31 mouse cellular contexts compared by ENCODE assay signal in the genomic region with DNA sequence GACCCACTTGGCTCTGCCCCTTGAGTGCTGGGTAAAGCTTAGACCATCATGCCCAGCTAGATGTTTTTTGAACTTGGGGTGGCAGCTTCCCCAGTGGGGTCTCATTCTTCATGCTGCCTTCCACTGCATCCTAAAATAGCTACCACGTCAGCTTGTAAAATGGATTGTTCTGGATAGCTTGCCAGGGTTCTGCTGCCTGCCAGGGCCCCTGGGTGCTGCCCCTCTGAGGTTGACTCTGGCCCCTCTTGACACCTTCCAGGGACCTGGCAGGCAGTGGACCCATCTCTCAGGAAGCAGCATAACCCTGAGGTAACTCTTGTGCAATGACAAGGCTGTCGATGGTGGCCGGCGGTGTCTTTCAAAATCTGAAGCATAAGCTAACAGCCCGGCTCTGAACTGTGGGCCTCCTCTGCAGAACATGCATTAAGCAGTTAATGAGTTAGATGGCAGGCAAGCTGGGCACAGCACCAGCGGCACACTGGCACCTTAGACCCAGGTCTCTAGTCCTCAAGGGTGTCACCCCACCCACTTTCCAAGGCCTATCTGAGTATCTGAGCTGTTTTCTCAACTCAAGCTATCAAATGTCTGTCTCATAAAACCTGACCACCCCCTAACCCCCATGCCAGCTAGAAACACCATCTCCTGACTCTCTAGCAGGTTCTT. TPM values are rescaled to one million over a fixed set of nuclear protein-coding genes. Genes with fewer than 3 reads are reported as not detected.
DNase-seq lines count a peak whose midpoint lies in the region; ATAC-seq and TF ChIP-seq lines count a peak whose summit lies in the region.
"Had no signal": no experiment of that assay in that cellular context is flagged by ENCODE, and none has a peak within 500 bp of the region (broad histone marks: within the 10 kb centered on the region; RNA-seq: fewer than 3 reads in every experiment).

No protein-coding gene starts in this region.

- TF ChIP-seq POLR2A in MEL (IDR thresholded peaks at IDR 0.05; ENCODE audit: control insufficient read depth in 1 of 2, insufficient read depth in 1 of 2, low read depth in 1 of 2, low read length in 2 of 2, poor library complexity in 1 of 2), result peak in 1 of 2 experiments; percentile 18; a peak in 1 of 4 replicates

- H3K27me3 ChIP-seq in heart, embryonic 15.5 days, result no peaks in the 10 kb centered on the region
- H3K27me3 ChIP-seq in MEL (ENCODE audit: control insufficient read depth in 1 of 2, insufficient read depth in 2 of 2, low read length in 2 of 2), result no peaks in the 10 kb centered on the region
- H3K27me3 ChIP-seq in liver, embryonic 15.5 days, result no peaks in the 10 kb centered on the region
- no peaks in the 10 kb centered on the region for H3K27me3 ChIP-seq in stomach, postnatal 0 days (ENCODE audit: control insufficient read depth, insufficient read depth, low read length)
- peaks cover 11% of the 10 kb centered on the region for H3K27me3 ChIP-seq in midbrain, embryonic 15.5 days (replicated peaks)
- H3K27me3 ChIP-seq: embryonic facial prominence, embryonic 13.5 days; intestine, embryonic 15.5 days; kidney, embryonic 15.5 days; limb, embryonic 12.5 days; Patski had no signal

- no peak for TF ChIP-seq RAD21 in MEL (IDR thresholded peaks at IDR 0.05; ENCODE audit: low read depth, low read length)

- peaks cover 60% of the 10 kb centered on the region for H3K4me1 ChIP-seq in heart, embryonic 15.5 days (replicated peaks)
- peaks cover 0 to 9% of the 10 kb centered on the region in 2 experiments; a peak in 3 of 4 replicates for H3K4me1 ChIP-seq in MEL (ENCODE audit: control insufficient read depth in 1 of 2, insufficient read depth in 2 of 2, low read length in 2 of 2)
- peaks cover 72% of the 10 kb centered on the region for H3K4me1 ChIP-seq in liver, embryonic 15.5 days (replicated peaks)
- H3K4me1 ChIP-seq in stomach, postnatal 0 days (replicated peaks; ENCODE audit: control insufficient read depth, insufficient read depth), result 0 out of 2 replicates have a peak, but pooled peaks cover 3% of the 10 kb centered on the region
- H3K4me1 ChIP-seq in midbrain, embryonic 15.5 days, result peaks cover 16% of the 10 kb centered on the region

- no peak overlapping the region for H3K4me2 ChIP-seq in heart, embryonic 15.5 days
- H3K4me2 ChIP-seq in liver, embryonic 15.5 days, result no peak overlapping the region
- H3K4me2 ChIP-seq in stomach, postnatal 0 days (replicated peaks; ENCODE audit: low read depth), result no peak overlapping the region
- no peak overlapping the region for H3K4me2 ChIP-seq in midbrain, embryonic 15.5 days
- H3K4me2 ChIP-seq: embryonic facial prominence, embryonic 13.5 days; forebrain, embryonic 12.5 days; intestine, embryonic 15.5 days; kidney, embryonic 15.5 days; limb, embryonic 12.5 days; lung, embryonic 14.5 days; neural tube, embryonic 13.5 days had no signal

- peaks cover 32% of the 10 kb centered on the region for H3K79me2 ChIP-seq in MEL (ENCODE audit: control insufficient read depth, insufficient read depth, low read length, poor library complexity)

- no peak overlapping the region for H3K4me3 ChIP-seq in heart, embryonic 15.5 days
- no peak overlapping the region for H3K4me3 ChIP-seq in MEL (ENCODE audit: control insufficient read depth in 1 of 2, insufficient read depth in 1 of 2, low read depth in 2 of 2, low read length in 2 of 2)
- no peak overlapping the region for H3K4me3 ChIP-seq in liver, embryonic 15.5 days (replicated peaks)
- H3K4me3 ChIP-seq in stomach, postnatal 0 days (ENCODE audit: low read depth, low read length), result no peak overlapping the region
- H3K4me3 ChIP-seq in midbrain, embryonic 15.5 days, result no peak overlapping the region
- H3K4me3 ChIP-seq: embryonic facial prominence, embryonic 13.5 days; erythroblast, embryonic 14.5 days; forebrain, embryonic 12.5 days; intestine, embryonic 15.5 days; kidney, embryonic 15.5 days; limb, embryonic 12.5 days; myocyte; neural tube, embryonic 13.5 days had no signal

- no peak for TF ChIP-seq CTCF in MEL (IDR thresholded peaks at IDR 0.05 in 2 of 3, conservative IDR thresholded peaks at IDR 0.05 in 1 of 3; ENCODE audit: control insufficient read depth in 1 of 3, insufficient read depth in 1 of 3, low read depth in 2 of 3, low read length in 3 of 3, poor library complexity in 1 of 3, severe bottlenecking in 1 of 3)
- TF ChIP-seq CTCF in stomach, postnatal 0 days (IDR thresholded peaks at IDR 0.05; ENCODE audit: low read depth), result no peak

- peak; percentile 4 for DNase-seq in adrenal gland, postnatal 14 days
- DNase-seq in adrenal gland, postnatal 4 days (ENCODE audit: low spot score in 2 of 2), result no peak
- DNase-seq in heart, adult 18-20 months, result no peak
- DNase-seq in MEL (ENCODE audit: low read depth, low spot score), result peak; percentile 19
- no peak for DNase-seq in stomach, postnatal 0 days (ENCODE audit: low spot score)
- DNase-seq: adrenal gland, adult 8-10 months; cerebellum, adult 8-10 months; cerebellum, postnatal 36 days; embryo, embryonic 11 days; lung, embryonic 14.5 days; lung, postnatal 36 days; midbrain, embryonic 14.5 days; thymus, postnatal 36 days had no signal

- H3K9me3 ChIP-seq in heart, embryonic 15.5 days (replicated peaks), result no peaks in the 10 kb centered on the region
- H3K9me3 ChIP-seq in MEL (replicated peaks; ENCODE audit: insufficient read depth, low read length), result no peaks in the 10 kb centered on the region
- no peaks in the 10 kb centered on the region for H3K9me3 ChIP-seq in liver, embryonic 15.5 days (replicated peaks)
- H3K9me3 ChIP-seq in stomach, postnatal 0 days (ENCODE audit: control insufficient read depth, low read length), result no peaks in the 10 kb centered on the region
- H3K9me3 ChIP-seq in midbrain, embryonic 15.5 days, result no peaks in the 10 kb centered on the region
- H3K9me3 ChIP-seq: embryonic facial prominence, embryonic 13.5 days; forebrain, embryonic 12.5 days; intestine, embryonic 15.5 days; kidney, embryonic 15.5 days; limb, embryonic 12.5 days; neural tube, embryonic 13.5 days had no signal

- peaks cover 58% of the 10 kb centered on the region for H3K36me3 ChIP-seq in heart, embryonic 15.5 days
- H3K36me3 ChIP-seq in MEL (ENCODE audit: control insufficient read depth in 1 of 2, insufficient read depth in 2 of 2, low read length in 2 of 2), result peaks cover 5% of the 10 kb centered on the region in 2 experiments; a peak in 3 of 4 replicates
- peaks cover 88% of the 10 kb centered on the region for H3K36me3 ChIP-seq in liver, embryonic 15.5 days (replicated peaks)
- peaks cover 9% of the 10 kb centered on the region; the same call in 1 of the 2 replicates for H3K36me3 ChIP-seq in stomach, postnatal 0 days (ENCODE audit: control insufficient read depth, insufficient read depth, low read length)
- H3K36me3 ChIP-seq in midbrain, embryonic 15.5 days (replicated peaks), result no peaks in the 10 kb centered on the region
- H3K36me3 ChIP-seq: neural tube, embryonic 13.5 days had no signal

- no peak for TF ChIP-seq EP300 in MEL (IDR thresholded peaks at IDR 0.05; ENCODE audit: low read depth in 1 of 2, low read length in 2 of 2)
- TF ChIP-seq EP300 in stomach, postnatal 0 days (optimal IDR thresholded peaks at IDR 0.05), result no peak

- 74% methylated on average over 6 of the region's 6 CpGs for WGBS in heart, embryonic 15.5 days
- 71% methylated on average over 6 of the region's 6 CpGs for WGBS in liver, embryonic 15.5 days (ENCODE audit: insufficient replicate concordance)
- 79% methylated on average over 6 of the region's 6 CpGs for WGBS in stomach, postnatal 0 days
- 95% methylated on average over 6 of the region's 6 CpGs for WGBS in midbrain, embryonic 15.5 days

- ATAC-seq in heart, embryonic 15.5 days (replicated peaks; ENCODE audit: insufficient number of reproducible peaks, insufficient read depth, low FRiP score, low read depth), result no peak
- no peak for ATAC-seq in liver, embryonic 15.5 days (ENCODE audit: insufficient read depth)
- ATAC-seq in stomach, postnatal 0 days (ENCODE audit: low FRiP score, low TSS enrichment), result no peak
- no peak for ATAC-seq in midbrain, embryonic 15.5 days (replicated peaks)
- ATAC-seq: CD4-positive, CD25-positive, alpha-beta regulatory T cell, adult 4 months; hindbrain, embryonic 16.5 days; intestine, embryonic 15.5 days; Patski had no signal

- 0 out of 2 replicates have a peak overlapping the region, but pooled peaks have one; percentile 0 for H3K9ac ChIP-seq in heart, embryonic 15.5 days
- H3K9ac ChIP-seq in MEL (ENCODE audit: control insufficient read depth, low read depth, low read length, poor library complexity, severe bottlenecking), result no peak overlapping the region
- no peak overlapping the region for H3K9ac ChIP-seq in liver, embryonic 15.5 days
- H3K9ac ChIP-seq in stomach, postnatal 0 days (ENCODE audit: low read length), result no peak overlapping the region
- no peak overlapping the region for H3K9ac ChIP-seq in midbrain, embryonic 15.5 days
- H3K9ac ChIP-seq: embryonic facial prominence, embryonic 13.5 days; forebrain, embryonic 12.5 days; intestine, embryonic 15.5 days; kidney, embryonic 15.5 days; limb, embryonic 12.5 days; lung, embryonic 14.5 days; neural tube, embryonic 13.5 days had no signal

- peak overlapping the region; percentile 42 for H3K27ac ChIP-seq in heart, embryonic 15.5 days
- no peak overlapping the region for H3K27ac ChIP-seq in MEL (ENCODE audit: control insufficient read depth, low read depth, low read length)
- peak overlapping the region; percentile 60 for H3K27ac ChIP-seq in liver, embryonic 15.5 days (replicated peaks)
- H3K27ac ChIP-seq in stomach, postnatal 0 days (replicated peaks), result no peak overlapping the region
- no peak overlapping the region for H3K27ac ChIP-seq in midbrain, embryonic 15.5 days
- H3K27ac ChIP-seq: embryonic facial prominence, embryonic 13.5 days; forebrain, embryonic 12.5 days; kidney, embryonic 15.5 days; limb, embryonic 12.5 days; neural tube, embryonic 13.5 days had no signal

RNA-seq across cellular contexts. Expression of a gene that starts 5.4 kb away (rescaled TPM):
- 0.83 and 0.93 TPM in 2 replicates for total RNA-seq in adrenal gland, postnatal 14 days (2021)
- 1 to 10 TPM; 2.1 to 3.0 TPM for total RNA-seq in adrenal gland, postnatal 4 days (2021)
- polyA plus RNA-seq in heart, embryonic 15.5 days (2015; fragmentation: Nextera tagmentation; extraction: Ambion mirVana), result 0.97 and 1.5 TPM in 2 replicates
- 1 to 10 TPM in 1 of 2 experiments, under 1 TPM in 1; 0.87 to 1.4 TPM for total RNA-seq in heart, adult 18-20 months (2021)
- total RNA-seq in MEL (2012; rRNA removed), result 0.46 and 0.85 TPM in 2 replicates
- polyA plus RNA-seq in MEL (2012; ENCODE audit: insufficient read depth in 1 of 2, insufficient read length in 2 of 2, low read depth in 1 of 2, low replicate concordance in 2 of 2, missing spikeins in 1 of 2), result under 1 TPM in 1 of 2 experiments, not detected in 1; 0.70 TPM
- 0.28 and 0.45 TPM in 2 replicates for polyA plus RNA-seq in liver, embryonic 15.5 days (2015; fragmentation: Nextera tagmentation; extraction: Ambion mirVana)
- polyA plus RNA-seq in stomach, postnatal 0 days (2015; fragmentation: Nextera tagmentation; extraction: Ambion mirVana), result 0.18 and 0.24 TPM in 2 replicates
- polyA plus RNA-seq in midbrain, embryonic 15.5 days (2015; fragmentation: Nextera tagmentation; extraction: Ambion mirVana), result 0.98 and 1.4 TPM in 2 replicates
- total RNA-seq: hematopoietic stem cell, adult 5-6 weeks had no signal

RNA-seq across cellular contexts. Expression of a gene that starts 5.4 kb away (rescaled TPM):
- 62.6 and 73.8 TPM in 2 replicates for total RNA-seq in adrenal gland, postnatal 14 days (2021)
- total RNA-seq in adrenal gland, postnatal 4 days (2021), result 10 to 100 TPM; 81.3 to 86.8 TPM
- polyA plus RNA-seq in heart, embryonic 15.5 days (2015; fragmentation: Nextera tagmentation; extraction: Ambion mirVana), result 84.6 and 105 TPM in 2 replicates
- 100 to 1,000 TPM; 112 TPM for total RNA-seq in heart, adult 18-20 months (2021)
- total RNA-seq in MEL (2012; rRNA removed), result 160 and 189 TPM in 2 replicates
- polyA plus RNA-seq in MEL (2012; ENCODE audit: insufficient read depth in 1 of 2, insufficient read length in 2 of 2, low read depth in 1 of 2, low replicate concordance in 2 of 2, missing spikeins in 1 of 2), result 100 to 1,000 TPM in 1 of 2 experiments, not detected in 1; 384 TPM
- 49.2 and 54.7 TPM in 2 replicates for polyA plus RNA-seq in liver, embryonic 15.5 days (2015; fragmentation: Nextera tagmentation; extraction: Ambion mirVana)
- 165 and 183 TPM in 2 replicates for polyA plus RNA-seq in stomach, postnatal 0 days (2015; fragmentation: Nextera tagmentation; extraction: Ambion mirVana)
- polyA plus RNA-seq in midbrain, embryonic 15.5 days (2015; fragmentation: Nextera tagmentation; extraction: Ambion mirVana), result 15.8 and 18.4 TPM in 2 replicates

RNA-seq across cellular contexts. Expression of a gene that starts 10.9 kb away (rescaled TPM):
- total RNA-seq in adrenal gland, postnatal 14 days (2021), result 7.5 and 16.4 TPM in 2 replicates
- total RNA-seq in adrenal gland, postnatal 4 days (2021), result 10 to 100 TPM; 18.1 to 21.7 TPM
- 15.1 and 16.6 TPM in 2 replicates for polyA plus RNA-seq in heart, embryonic 15.5 days (2015; fragmentation: Nextera tagmentation; extraction: Ambion mirVana)
- 1 to 10 TPM; 3.9 to 5.5 TPM for total RNA-seq in heart, adult 18-20 months (2021)
- total RNA-seq in MEL (2012; rRNA removed), result 3.3 and 3.5 TPM in 2 replicates
- 1 to 10 TPM in 1 of 2 experiments, not detected in 1; 3.8 TPM for polyA plus RNA-seq in MEL (2012; ENCODE audit: insufficient read depth in 1 of 2, insufficient read length in 2 of 2, low read depth in 1 of 2, low replicate concordance in 2 of 2, missing spikeins in 1 of 2)
- 11.8 and 12.0 TPM in 2 replicates for polyA plus RNA-seq in liver, embryonic 15.5 days (2015; fragmentation: Nextera tagmentation; extraction: Ambion mirVana)
- 5.7 and 7.7 TPM in 2 replicates for polyA plus RNA-seq in stomach, postnatal 0 days (2015; fragmentation: Nextera tagmentation; extraction: Ambion mirVana)
- polyA plus RNA-seq in midbrain, embryonic 15.5 days (2015; fragmentation: Nextera tagmentation; extraction: Ambion mirVana), result 4.9 and 5.4 TPM in 2 replicates

RNA-seq across cellular contexts. Expression of a gene that starts 11.1 kb away (rescaled TPM):
- 29.1 and 34.8 TPM in 2 replicates for total RNA-seq in adrenal gland, postnatal 14 days (2021)
- total RNA-seq in adrenal gland, postnatal 4 days (2021), result 10 to 100 TPM; 78.3 to 82.1 TPM
- polyA plus RNA-seq in heart, embryonic 15.5 days (2015; fragmentation: Nextera tagmentation; extraction: Ambion mirVana), result 92.9 and 102 TPM in 2 replicates
- 1 to 10 TPM; 1.4 to 1.7 TPM for total RNA-seq in heart, adult 18-20 months (2021)
- 171 and 172 TPM in 2 replicates for total RNA-seq in MEL (2012; rRNA removed)
- polyA plus RNA-seq in MEL (2012; ENCODE audit: insufficient read depth in 1 of 2, insufficient read length in 2 of 2, low read depth in 1 of 2, low replicate concordance in 2 of 2, missing spikeins in 1 of 2), result 100 to 1,000 TPM in 1 of 2 experiments, not detected in 1; 188 TPM
- polyA plus RNA-seq in liver, embryonic 15.5 days (2015; fragmentation: Nextera tagmentation; extraction: Ambion mirVana), result 136 and 138 TPM in 2 replicates
- polyA plus RNA-seq in stomach, postnatal 0 days (2015; fragmentation: Nextera tagmentation; extraction: Ambion mirVana), result 47.1 and 58.0 TPM in 2 replicates
- polyA plus RNA-seq in midbrain, embryonic 15.5 days (2015; fragmentation: Nextera tagmentation; extraction: Ambion mirVana), result 15.3 and 19.7 TPM in 2 replicates

RNA-seq across cellular contexts. Expression of a gene that starts 17.4 kb away (rescaled TPM):
- total RNA-seq in adrenal gland, postnatal 14 days (2021), result 0.44 TPM in 1 of 2 replicates, not detected in the other
- total RNA-seq in adrenal gland, postnatal 4 days (2021), result 1 to 10 TPM in 1 of 2 experiments, under 1 TPM in 1; 0.87 to 1.7 TPM
- 0.34 and 0.65 TPM in 2 replicates for polyA plus RNA-seq in heart, embryonic 15.5 days (2015; fragmentation: Nextera tagmentation; extraction: Ambion mirVana)
- total RNA-seq in heart, adult 18-20 months (2021), result not detected
- 1.1 and 2.7 TPM in 2 replicates for total RNA-seq in MEL (2012; rRNA removed)
- 1 to 10 TPM in 1 of 2 experiments, not detected in 1; 5.1 TPM for polyA plus RNA-seq in MEL (2012; ENCODE audit: insufficient read depth in 1 of 2, insufficient read length in 2 of 2, low read depth in 1 of 2, low replicate concordance in 2 of 2, missing spikeins in 1 of 2)
- polyA plus RNA-seq in liver, embryonic 15.5 days (2015; fragmentation: Nextera tagmentation; extraction: Ambion mirVana), result 90.0 and 95.8 TPM in 2 replicates
- polyA plus RNA-seq in stomach, postnatal 0 days (2015; fragmentation: Nextera tagmentation; extraction: Ambion mirVana), result 0.12 TPM in 1 of 2 replicates, not detected in the other
- polyA plus RNA-seq in midbrain, embryonic 15.5 days (2015; fragmentation: Nextera tagmentation; extraction: Ambion mirVana), result not detected in 2 replicates
- total RNA-seq: adrenal gland, adult 8-10 months; ES-E14; gastrocnemius, postnatal 4 days; left cerebral cortex, postnatal 14 days had no signal
- polyA plus RNA-seq: embryonic facial prominence, embryonic 13.5 days; forebrain, embryonic 12.5 days; hindbrain, embryonic 16.5 days; midbrain, embryonic 14.5 days; myocyte; Patski had no signal

Comparison
In these comparisons a context has a peak if more than half of its experiments do, and no peak if none do; other contexts are left out.
1. DNase-seq: peak in adrenal gland, postnatal 14 days (single experiment) and MEL (single experiment); none in adrenal gland, postnatal 4 days (0 of 2), heart, adult 18-20 months (0 of 2) and stomach, postnatal 0 days (single experiment).
2. H3K27ac ChIP-seq: peak in heart, embryonic 15.5 days (single experiment) and liver, embryonic 15.5 days (single experiment); none in MEL (single experiment), stomach, postnatal 0 days (single experiment) and midbrain, embryonic 15.5 days (single experiment).